Mouse (Mus musculus): ENCODE measurements around the gene Rnf7. TPM values are rescaled to one million over a fixed set of nuclear protein-coding genes. Genes with fewer than 3 reads are reported as not detected.
A peak's percentile ranks its signal among the peaks of the same experiment; 100 is the strongest.

Gene Rnf7
- polyA plus RNA-seq, 1 experiment from 2014 or later, result 262 TPM

GRCm38 (mm10) chr9:96461607-96462006 is 16.9 kb downstream of the Rnf7 start:
- peaks cover 10% of the 10 kb centered on the region for H3K9me3 ChIP-seq (ENCODE audit: control insufficient read depth, low read length)
- no peak overlapping the region for H3K9ac ChIP-seq (ENCODE audit: low read length)
- no peak overlapping the region for H3K4me2 ChIP-seq (ENCODE audit: low read depth, low read length, severe bottlenecking)
- peaks cover 5% of the 10 kb centered on the region; the same call in 1 of the 2 replicates for H3K4me1 ChIP-seq (replicated peaks; ENCODE audit: control insufficient read depth, insufficient read depth, low read length)
- ATAC-seq (replicated peaks; ENCODE audit: low FRiP score) (no peak), DNase-seq (ENCODE audit: low spot score) (no peak)
- no peaks in the 10 kb centered on the region; the same call in 1 of the 2 replicates for H3K36me3 ChIP-seq (ENCODE audit: control insufficient read depth, insufficient read depth, low read length)
- H3K27ac ChIP-seq (ENCODE audit: low read depth, low read length), result no peak overlapping the region
- no peaks in the 10 kb centered on the region for H3K27me3 ChIP-seq (ENCODE audit: control insufficient read depth, insufficient read depth, low read length)
- H3K4me3 ChIP-seq (ENCODE audit: low read depth, low read length), result no peak overlapping the region
- 44% methylated on average over 1 of the region's 1 CpGs for WGBS

- no peaks in the 10 kb centered on the region; the same call in 1 of the 2 replicates for H3K36me3 ChIP-seq (ENCODE audit: control insufficient read depth, insufficient read depth, low read length)
- H3K4me2 ChIP-seq (ENCODE audit: low read depth, low read length, severe bottlenecking), result 0 out of 2 replicates have a peak overlapping the region, but pooled peaks have one; percentile 5
- DNase-seq (ENCODE audit: low spot score) (no peak), ATAC-seq (replicated peaks; ENCODE audit: low FRiP score) (peak; percentile 60; the same call in 1 of the 2 replicates)
- H3K27me3 ChIP-seq (ENCODE audit: control insufficient read depth, insufficient read depth, low read length), result no peaks in the 10 kb centered on the region
- no peak overlapping the region for H3K9ac ChIP-seq (ENCODE audit: low read length)
- peak overlapping the region; percentile 53; the same call in 1 of the 2 replicates for H3K27ac ChIP-seq (ENCODE audit: low read depth, low read length)
- no peak overlapping the region for H3K4me3 ChIP-seq (ENCODE audit: low read depth, low read length)
- H3K9me3 ChIP-seq (ENCODE audit: control insufficient read depth, low read length), result peaks cover 10% of the 10 kb centered on the region
- peaks cover 5% of the 10 kb centered on the region; the same call in 1 of the 2 replicates for H3K4me1 ChIP-seq (replicated peaks; ENCODE audit: control insufficient read depth, insufficient read depth, low read length)
- WGBS, result 35% methylated on average over 10 of the region's 10 CpGs
Measured at GRCm38 (mm10) chr9:96460117-96460865, 18.2 kb downstream of the Rnf7 start.

- peaks cover 7% of the 10 kb centered on the region; the same call in 1 of the 2 replicates for H3K4me1 ChIP-seq (replicated peaks; ENCODE audit: control insufficient read depth, insufficient read depth, low read length)
- ATAC-seq (replicated peaks; ENCODE audit: low FRiP score), result no peak
- H3K9ac ChIP-seq (ENCODE audit: low read length), result no peak overlapping the region
- H3K27me3 ChIP-seq (ENCODE audit: control insufficient read depth, insufficient read depth, low read length), result no peaks in the 10 kb centered on the region
- H3K4me2 ChIP-seq (ENCODE audit: low read depth, low read length, severe bottlenecking), result no peak overlapping the region
- H3K9me3 ChIP-seq (ENCODE audit: control insufficient read depth, low read length), result no peaks in the 10 kb centered on the region
- H3K36me3 ChIP-seq (ENCODE audit: control insufficient read depth, insufficient read depth, low read length), result no peaks in the 10 kb centered on the region
- DNase-seq (ENCODE audit: low spot score), result no peak
- WGBS, result 56% methylated on average over 8 of the region's 8 CpGs
- H3K27ac ChIP-seq (ENCODE audit: low read depth, low read length), result no peak overlapping the region
- no peak overlapping the region for H3K4me3 ChIP-seq (ENCODE audit: low read depth, low read length)
Measured at GRCm38 (mm10) chr9:96455618-96456017, 22.9 kb downstream of the Rnf7 start.

GRCm38 (mm10) chr9:96452956-96453355 is 25.5 kb downstream of the Rnf7 start:
- no peak overlapping the region for H3K27ac ChIP-seq (ENCODE audit: low read depth, low read length)
- H3K9ac ChIP-seq (ENCODE audit: low read length), result no peak overlapping the region
- 77% methylated on average over 4 of the region's 4 CpGs for WGBS
- ATAC-seq (replicated peaks; ENCODE audit: low FRiP score) (no peak), DNase-seq (ENCODE audit: low spot score) (no peak)
- H3K27me3 ChIP-seq (ENCODE audit: control insufficient read depth, insufficient read depth, low read length), result no peaks in the 10 kb centered on the region
- H3K9me3 ChIP-seq (ENCODE audit: control insufficient read depth, low read length), result no peaks in the 10 kb centered on the region
- no peak overlapping the region for H3K4me3 ChIP-seq (ENCODE audit: low read depth, low read length)
- no peak overlapping the region for H3K4me2 ChIP-seq (ENCODE audit: low read depth, low read length, severe bottlenecking)
- H3K36me3 ChIP-seq (ENCODE audit: control insufficient read depth, insufficient read depth, low read length), result no peaks in the 10 kb centered on the region
- 0 out of 2 replicates have a peak, but pooled peaks cover 2% of the 10 kb centered on the region for H3K4me1 ChIP-seq (replicated peaks; ENCODE audit: control insufficient read depth, insufficient read depth, low read length)

GRCm38 (mm10) chr9:96450900-96451720 is 27.4 kb downstream of the Rnf7 start:
- Histone ChIP-seq H3K9ac (ENCODE audit: low read length) (no peak overlapping the region), H3K36me3 (ENCODE audit: control insufficient read depth, insufficient read depth, low read length) (no peaks in the 10 kb centered on the region), H3K4me2 (ENCODE audit: low read depth, low read length, severe bottlenecking) (no peak overlapping the region), H3K27me3 (ENCODE audit: control insufficient read depth, insufficient read depth, low read length) (no peaks in the 10 kb centered on the region), H3K4me1 (replicated peaks; ENCODE audit: control insufficient read depth, insufficient read depth, low read length) (0 out of 2 replicates have a peak, but pooled peaks cover 2% of the 10 kb centered on the region), H3K27ac (ENCODE audit: low read depth, low read length) (no peak overlapping the region), H3K9me3 (ENCODE audit: control insufficient read depth, low read length) (no peaks in the 10 kb centered on the region), H3K4me3 (ENCODE audit: low read depth, low read length) (no peak overlapping the region)
- 50% methylated on average over 12 of the region's 12 CpGs for WGBS
- DNase-seq (ENCODE audit: low spot score), result no peak
- no peak for ATAC-seq (replicated peaks; ENCODE audit: low FRiP score)

- H3K36me3 ChIP-seq (ENCODE audit: control insufficient read depth, insufficient read depth, low read length), result no peaks in the 10 kb centered on the region
- H3K9ac ChIP-seq (ENCODE audit: low read length), result no peak overlapping the region
- H3K9me3 ChIP-seq (ENCODE audit: control insufficient read depth, low read length), result no peaks in the 10 kb centered on the region
- DNase-seq (ENCODE audit: low spot score), result no peak
- no peak overlapping the region for H3K4me3 ChIP-seq (ENCODE audit: low read depth, low read length)
- WGBS, result 90% methylated on average over 9 of the region's 9 CpGs
- H3K4me2 ChIP-seq (ENCODE audit: low read depth, low read length, severe bottlenecking), result no peak overlapping the region
- H3K4me1 ChIP-seq (replicated peaks; ENCODE audit: control insufficient read depth, insufficient read depth, low read length), result 0 out of 2 replicates have a peak, but pooled peaks cover 2% of the 10 kb centered on the region
- no peaks in the 10 kb centered on the region for H3K27me3 ChIP-seq (ENCODE audit: control insufficient read depth, insufficient read depth, low read length)
- no peak for ATAC-seq (replicated peaks; ENCODE audit: low FRiP score)
- no peak overlapping the region for H3K27ac ChIP-seq (ENCODE audit: low read depth, low read length)
Measured at GRCm38 (mm10) chr9:96449514-96449913, 29.0 kb downstream of the Rnf7 start.

- Histone ChIP-seq H3K27me3 (ENCODE audit: control insufficient read depth, insufficient read depth, low read length) (no peaks in the 10 kb centered on the region), H3K27ac (ENCODE audit: low read depth, low read length) (no peak overlapping the region), H3K9ac (ENCODE audit: low read length) (no peak overlapping the region), H3K9me3 (ENCODE audit: control insufficient read depth, low read length) (no peaks in the 10 kb centered on the region), H3K4me2 (ENCODE audit: low read depth, low read length, severe bottlenecking) (no peak overlapping the region), H3K4me1 (replicated peaks; ENCODE audit: control insufficient read depth, insufficient read depth, low read length) (no peaks in the 10 kb centered on the region), H3K36me3 (ENCODE audit: control insufficient read depth, insufficient read depth, low read length) (no peaks in the 10 kb centered on the region), H3K4me3 (ENCODE audit: low read depth, low read length) (no peak overlapping the region)
- 84% methylated on average over 4 of the region's 4 CpGs for WGBS
- ATAC-seq (replicated peaks; ENCODE audit: low FRiP score), result no peak
- no peak for DNase-seq (ENCODE audit: low spot score)
Measured at GRCm38 (mm10) chr9:96445351-96445750, 33.1 kb downstream of the Rnf7 start.

- Histone ChIP-seq H3K4me1 (replicated peaks; ENCODE audit: control insufficient read depth, insufficient read depth, low read length) (peaks cover 13% of the 10 kb centered on the region; the same call in 1 of the 2 replicates), H3K4me2 (ENCODE audit: low read depth, low read length, severe bottlenecking) (peak overlapping the region; percentile 26; the same call in 1 of the 2 replicates), H3K27ac (ENCODE audit: low read depth, low read length) (no peak overlapping the region), H3K27me3 (ENCODE audit: control insufficient read depth, insufficient read depth, low read length) (peaks cover 2% of the 10 kb centered on the region; the same call in 1 of the 2 replicates), H3K9ac (ENCODE audit: low read length) (no peak overlapping the region), H3K36me3 (ENCODE audit: control insufficient read depth, insufficient read depth, low read length) (no peaks in the 10 kb centered on the region), H3K4me3 (ENCODE audit: low read depth, low read length) (no peak overlapping the region), H3K9me3 (ENCODE audit: control insufficient read depth, low read length) (no peaks in the 10 kb centered on the region)
- ATAC-seq (replicated peaks; ENCODE audit: low FRiP score) (no peak; the same call in 1 of the 2 replicates), DNase-seq (ENCODE audit: low spot score) (no peak)
- 13% methylated on average over 10 of the region's 10 CpGs for WGBS
Measured at GRCm38 (mm10) chr9:96442081-96442480, 36.4 kb downstream of the Rnf7 start.

All from forebrain, embryonic 11.5 days (tissue).